8 mouse cellular contexts compared by ENCODE assay signal in genomic region chr15:59864746-59865499, GRCm38 (mm10).
DNase-seq lines count a peak whose midpoint lies in the region; ATAC-seq and TF ChIP-seq lines count a peak whose summit lies in the region.

No protein-coding gene starts in this region.

- H3K4me3 ChIP-seq in MEL (ENCODE audit: control insufficient read depth in 1 of 2, insufficient read depth in 1 of 2, low read depth in 2 of 2, low read length in 2 of 2), result no peak overlapping the region
- no peak overlapping the region for H3K4me3 ChIP-seq in embryonic facial prominence, embryonic 15.5 days (replicated peaks)
- H3K4me3 ChIP-seq in intestine, embryonic 16.5 days (ENCODE audit: low read length), result no peak overlapping the region
- peak overlapping the region; percentile 48 for H3K4me3 ChIP-seq in megakaryocyte, embryonic 14.5 days (replicated peaks)

- H3K4me2 ChIP-seq in embryonic facial prominence, embryonic 15.5 days (replicated peaks), result peak overlapping the region; percentile 34
- H3K4me2 ChIP-seq in intestine, embryonic 16.5 days (ENCODE audit: low read depth, low read length), result no peak overlapping the region

- no peak overlapping the region for H3K9ac ChIP-seq in MEL (ENCODE audit: control insufficient read depth, low read depth, low read length, poor library complexity, severe bottlenecking)
- no peak overlapping the region for H3K9ac ChIP-seq in embryonic facial prominence, embryonic 15.5 days
- no peak overlapping the region for H3K9ac ChIP-seq in intestine, embryonic 16.5 days (ENCODE audit: low read depth, low read length)

- no peak overlapping the region for H3K27ac ChIP-seq in MEL (ENCODE audit: control insufficient read depth, low read depth, low read length)
- no peak overlapping the region for H3K27ac ChIP-seq in embryonic facial prominence, embryonic 15.5 days (replicated peaks)
- no peak overlapping the region for H3K27ac ChIP-seq in intestine, embryonic 16.5 days (ENCODE audit: low read length)

- no peaks in the 10 kb centered on the region for H3K4me1 ChIP-seq in MEL (ENCODE audit: control insufficient read depth in 1 of 2, insufficient read depth in 2 of 2, low read length in 2 of 2)
- H3K4me1 ChIP-seq in embryonic facial prominence, embryonic 15.5 days, result 0 out of 2 replicates have a peak, but pooled peaks cover 4% of the 10 kb centered on the region
- H3K4me1 ChIP-seq in intestine, embryonic 16.5 days (ENCODE audit: control insufficient read depth, insufficient read depth, low read length), result no peaks in the 10 kb centered on the region
- no peaks in the 10 kb centered on the region for H3K4me1 ChIP-seq in megakaryocyte, embryonic 14.5 days

- 45% methylated on average over 18 of the region's 18 CpGs for WGBS in embryonic facial prominence, embryonic 15.5 days
- 48% methylated on average over 18 of the region's 18 CpGs for WGBS in intestine, embryonic 16.5 days

- no peaks in the 10 kb centered on the region for H3K9me3 ChIP-seq in MEL (replicated peaks; ENCODE audit: insufficient read depth, low read length)
- no peaks in the 10 kb centered on the region for H3K9me3 ChIP-seq in embryonic facial prominence, embryonic 15.5 days (replicated peaks)
- H3K9me3 ChIP-seq in intestine, embryonic 16.5 days (ENCODE audit: control insufficient read depth, low read length), result no peaks in the 10 kb centered on the region
- H3K9me3 ChIP-seq in megakaryocyte, embryonic 14.5 days, result no peaks in the 10 kb centered on the region

- no peaks in the 10 kb centered on the region for H3K36me3 ChIP-seq in MEL (ENCODE audit: control insufficient read depth in 1 of 2, insufficient read depth in 2 of 2, low read length in 2 of 2)
- H3K36me3 ChIP-seq in embryonic facial prominence, embryonic 15.5 days, result no peaks in the 10 kb centered on the region
- no peaks in the 10 kb centered on the region for H3K36me3 ChIP-seq in intestine, embryonic 16.5 days (ENCODE audit: control insufficient read depth, insufficient read depth, low read length)
- no peaks in the 10 kb centered on the region for H3K36me3 ChIP-seq in megakaryocyte, embryonic 14.5 days (replicated peaks; ENCODE audit: low read length)

- ATAC-seq in embryonic facial prominence, embryonic 15.5 days (ENCODE audit: insufficient number of reproducible peaks, low FRiP score, low TSS enrichment, low read depth), result no peak
- peak; percentile 21; the same call in 1 of the 2 replicates for ATAC-seq in intestine, embryonic 16.5 days

- H3K27me3 ChIP-seq in MEL (ENCODE audit: control insufficient read depth in 1 of 2, insufficient read depth in 2 of 2, low read length in 2 of 2), result no peaks in the 10 kb centered on the region
- H3K27me3 ChIP-seq in embryonic facial prominence, embryonic 15.5 days, result no peaks in the 10 kb centered on the region
- H3K27me3 ChIP-seq in intestine, embryonic 16.5 days (replicated peaks; ENCODE audit: control insufficient read depth, insufficient read depth, low read length), result no peaks in the 10 kb centered on the region
- H3K27me3 ChIP-seq in megakaryocyte, embryonic 14.5 days (replicated peaks), result no peaks in the 10 kb centered on the region

- no peaks in the 10 kb centered on the region for H3K79me2 ChIP-seq in MEL (ENCODE audit: control insufficient read depth, insufficient read depth, low read length, poor library complexity)

- no peak for TF ChIP-seq POLR2A in MEL (IDR thresholded peaks at IDR 0.05; ENCODE audit: control insufficient read depth in 1 of 2, insufficient read depth in 1 of 2, low read depth in 1 of 2, low read length in 2 of 2, poor library complexity in 1 of 2)

- peak; percentile 39 for TF ChIP-seq RAD21 in MEL (IDR thresholded peaks at IDR 0.05; ENCODE audit: low read depth, low read length)

- peak; percentile 55 to 58 (median 58) for TF ChIP-seq CTCF in MEL (IDR thresholded peaks at IDR 0.05 in 2 of 3, conservative IDR thresholded peaks at IDR 0.05 in 1 of 3; ENCODE audit: control insufficient read depth in 1 of 3, insufficient read depth in 1 of 3, low read depth in 2 of 3, low read length in 3 of 3, poor library complexity in 1 of 3, severe bottlenecking in 1 of 3)

- DNase-seq in kidney, adult 18-20 months, result peak; percentile 13
- no peak for DNase-seq in kidney, adult 11 months
- DNase-seq in MEL (ENCODE audit: low read depth, low spot score), result peak; percentile 31
- DNase-seq in right cerebral cortex, postnatal 4 days, result no peak
- no peak for DNase-seq in left cerebral cortex, adult 11 months (ENCODE audit: low spot score)

- TF ChIP-seq EP300 in MEL (IDR thresholded peaks at IDR 0.05; ENCODE audit: low read depth in 1 of 2, low read length in 2 of 2), result no peak

TF ChIP-seq in MEL, 35 proteins besides CTCF, POLR2A, EP300 and RAD21:
- TF ChIP-seq SMC3 (IDR thresholded peaks at IDR 0.05; ENCODE audit: low read depth, low read length) (peak; percentile 72), BHLHE40 (IDR thresholded peaks at IDR 0.05; ENCODE audit: borderline replicate concordance, low read depth, low read length) (no peak)

Comparison
In these comparisons a context has a peak if more than half of its experiments do, and no peak if none do; other contexts are left out.
1. DNase-seq: peak in kidney, adult 18-20 months (single experiment) and MEL (single experiment); none in kidney, adult 11 months (single experiment), right cerebral cortex, postnatal 4 days (single experiment) and left cerebral cortex, adult 11 months (single experiment).